Mouse (Mus musculus) midbrain, postnatal 0 days (tissue): ENCODE measurements at regions not wholly inside any gene's neighbourhood (a gene's known extent, or its start where the extent isn't known, plus 50 kb on each side); places are given as distances from the start of the nearest gene placed in this dataset.

ENCODE experiments used
- ATAC-seq: fragments of 200-750 bp; cut with Nextera tagmentation; 2 replicates; pipeline ENCODE4 v1.8.0; 2017; ENCODE audit warnings: moderate number of reproducible peaks, mild to moderate bottlenecking, moderate TSS enrichment, moderate library complexity; ENCODE audit not compliant: low FRiP score
- DNase-seq: peaks from one replicate; pipeline ENCODE4 v3.0.0-alpha.2; 2015; ENCODE audit warnings: low spot score
- H3K27ac ChIP-seq: fragments of 300-500 bp; sonication (generic); 2 replicates; pipeline ENCODE4 v1.5.1; 2014; ENCODE audit warnings: low read depth, mild to moderate bottlenecking, low read length, mixed read lengths
- H3K27me3 ChIP-seq: fragments of 300-500 bp; sonication (generic); 2 replicates; pipeline ENCODE4 v1.6.1; 2014; ENCODE audit warnings: low read length, control low read depth, mixed read lengths; ENCODE audit not compliant: insufficient read depth
- H3K36me3 ChIP-seq: fragments of 300-500 bp; sonication (generic); 2 replicates; pipeline ENCODE4 v1.6.1; 2014; ENCODE audit warnings: low read length, control low read depth, mixed read lengths; ENCODE audit not compliant: insufficient read depth
- H3K4me1 ChIP-seq: fragments of 300-500 bp; sonication (generic); 2 replicates; pipeline ENCODE4 v1.6.1; 2014; ENCODE audit warnings: mild to moderate bottlenecking, control low read depth, antibody characterized with exemption, low read length, mixed read lengths; ENCODE audit not compliant: insufficient read depth
- H3K4me2 ChIP-seq: fragments of 300-500 bp; sonication (generic); 2 replicates; pipeline ENCODE4 v1.6.1; 2014; ENCODE audit warnings: low read depth, mild to moderate bottlenecking, low read length, mixed read lengths; ENCODE audit not compliant: poor library complexity, severe bottlenecking
- H3K4me3 ChIP-seq: fragments of 300-500 bp; sonication (generic); 2 replicates; pipeline ENCODE4 v1.5.1; 2014; ENCODE audit warnings: low read depth, mild to moderate bottlenecking, low read length, moderate library complexity
- H3K9ac ChIP-seq: fragments of 300-500 bp; sonication (generic); replicated peaks from 2 replicates; pipeline ENCODE4 v1.6.1; 2014; ENCODE audit warnings: mild to moderate bottlenecking, low read length, moderate library complexity, mixed read lengths; ENCODE audit not compliant: poor library complexity, severe bottlenecking
- H3K9me3 ChIP-seq: fragments of 300-500 bp; sonication (generic); 2 replicates; pipeline ENCODE4 v1.6.1; 2016; ENCODE audit warnings: low read length, control low read depth
- CTCF ChIP-seq: IDR thresholded peaks from 2 replicates; pipeline ENCODE4 v1.5.1; 2016; ENCODE audit warnings: antibody characterized with exemption, mild to moderate bottlenecking
- WGBS: fragments of 180-500 bp; shearing (Covaris S2); extraction: QIAGEN DNeasy Blood & Tissue Kit; methylation state at CpG from one replicate; pipeline ENCODE4 v1.1.7; 2014; 5-methylcytosine and 5-hydroxymethylcytosine counted together

- no peak for ATAC-seq
- no peaks in the 10 kb centered on the region for H3K27me3 ChIP-seq
Measured at GRCm38 (mm10) chr1:92386752-92387151, 86.9 kb downstream of the Ndufa10 start.

GRCm38 (mm10) chr1:92384945-92385344 lies 88.7 kb downstream of the Ndufa10 start:
- ATAC-seq (no peak), DNase-seq (no peak)
- Histone ChIP-seq H3K9ac (no peak overlapping the region), H3K4me1 (no peaks in the 10 kb centered on the region), H3K4me2 (no peak overlapping the region), H3K36me3 (no peaks in the 10 kb centered on the region), H3K27ac (no peak overlapping the region), H3K9me3 (no peaks in the 10 kb centered on the region), H3K4me3 (no peak overlapping the region), H3K27me3 (no peaks in the 10 kb centered on the region)
- no peak for TF ChIP-seq CTCF

More at GRCm38 (mm10) chr1:92386752-92387151, 86.9 kb downstream of the Ndufa10 start:
- no peak for DNase-seq
- Histone ChIP-seq H3K4me3 (no peak overlapping the region), H3K4me1 (no peaks in the 10 kb centered on the region), H3K9ac (no peak overlapping the region), H3K4me2 (no peak overlapping the region), H3K36me3 (no peaks in the 10 kb centered on the region), H3K9me3 (no peaks in the 10 kb centered on the region), H3K27ac (no peak overlapping the region)
- no peak for TF ChIP-seq CTCF

DNA sequence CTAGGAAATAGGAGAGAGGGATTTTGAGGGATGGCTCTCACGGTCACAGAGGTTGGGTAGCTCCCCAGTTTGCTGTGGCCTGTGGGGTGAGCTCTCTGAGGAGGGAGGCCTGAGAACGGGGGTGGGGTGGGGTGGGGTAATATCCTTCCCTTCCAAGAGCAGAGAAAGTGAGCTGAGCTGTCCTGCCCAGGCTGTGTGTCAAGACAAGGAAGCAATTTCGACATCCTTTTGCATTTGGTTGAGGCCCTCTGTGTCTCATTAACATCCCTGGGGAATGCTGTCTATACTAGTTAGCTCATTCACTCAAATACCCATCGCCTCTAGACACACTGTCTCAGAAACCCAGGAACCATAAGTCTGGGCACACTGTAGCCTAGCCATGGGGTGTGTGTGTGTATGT lies 89.9 kb downstream of the Ndufa10 start:
- WGBS: 69% methylated on average over 4 of the region's 4 CpGs
- Histone ChIP-seq H3K27ac (no peak overlapping the region), H3K4me1 (0 out of 2 replicates have a peak, but pooled peaks cover 5% of the 10 kb centered on the region), H3K4me2 (no peak overlapping the region), H3K4me3 (no peak overlapping the region), H3K9ac (no peak overlapping the region), H3K9me3 (no peaks in the 10 kb centered on the region), H3K27me3 (no peaks in the 10 kb centered on the region), H3K36me3 (no peaks in the 10 kb centered on the region)
- ATAC-seq (no peak), DNase-seq (no peak)
- no peak for TF ChIP-seq CTCF

DNA sequence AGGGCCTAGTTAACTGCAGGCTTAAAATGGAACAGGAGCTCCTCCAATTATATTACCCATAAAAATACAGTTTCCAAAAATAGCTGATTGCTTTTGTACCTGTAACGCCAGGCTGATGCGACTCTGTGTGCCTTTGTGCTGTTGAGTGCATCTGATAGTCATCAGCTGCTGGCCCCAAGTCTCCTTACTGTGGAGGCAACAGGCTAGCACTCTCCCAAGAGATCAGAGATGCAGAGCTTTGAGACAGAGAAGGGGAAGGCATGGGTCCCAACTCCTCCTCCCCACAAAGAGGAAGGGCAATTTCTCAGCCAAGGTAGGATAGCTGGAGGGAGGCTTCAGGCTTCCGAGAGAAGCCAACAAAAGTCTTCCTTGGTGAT lies 94.2 kb downstream of the Ndufa10 start:
- TF ChIP-seq CTCF: no peak
- H3K4me3 ChIP-seq: no peak overlapping the region
- H3K4me1 ChIP-seq: 0 out of 2 replicates have a peak, but pooled peaks cover 5% of the 10 kb centered on the region
- H3K9ac ChIP-seq: no peak overlapping the region
- H3K4me2 ChIP-seq: no peak overlapping the region
- WGBS: 62% methylated on average over 3 of the region's 3 CpGs
- H3K27me3 ChIP-seq: no peaks in the 10 kb centered on the region
- ATAC-seq (no peak), DNase-seq (no peak)
- no peaks in the 10 kb centered on the region for H3K36me3 ChIP-seq
- peak overlapping the region; percentile 0; the same call in 1 of the 2 replicates for H3K27ac ChIP-seq
- H3K9me3 ChIP-seq: no peaks in the 10 kb centered on the region

GRCm38 (mm10) chr1:92378741-92379509 lies 94.7 kb downstream of the Ndufa10 start:
- 56% methylated on average over 8 of the region's 8 CpGs for WGBS
- H3K4me1 ChIP-seq: 0 out of 2 replicates have a peak, but pooled peaks cover 5% of the 10 kb centered on the region
- ATAC-seq: no peak
- peak overlapping the region; percentile 0; the same call in 1 of the 2 replicates for H3K27ac ChIP-seq
- no peak overlapping the region for H3K9ac ChIP-seq
- H3K9me3 ChIP-seq: no peaks in the 10 kb centered on the region
- no peaks in the 10 kb centered on the region for H3K36me3 ChIP-seq
- no peak for TF ChIP-seq CTCF
- no peak overlapping the region for H3K4me3 ChIP-seq
- no peak overlapping the region for H3K4me2 ChIP-seq
- DNase-seq: no peak
- H3K27me3 ChIP-seq: no peaks in the 10 kb centered on the region

DNA sequence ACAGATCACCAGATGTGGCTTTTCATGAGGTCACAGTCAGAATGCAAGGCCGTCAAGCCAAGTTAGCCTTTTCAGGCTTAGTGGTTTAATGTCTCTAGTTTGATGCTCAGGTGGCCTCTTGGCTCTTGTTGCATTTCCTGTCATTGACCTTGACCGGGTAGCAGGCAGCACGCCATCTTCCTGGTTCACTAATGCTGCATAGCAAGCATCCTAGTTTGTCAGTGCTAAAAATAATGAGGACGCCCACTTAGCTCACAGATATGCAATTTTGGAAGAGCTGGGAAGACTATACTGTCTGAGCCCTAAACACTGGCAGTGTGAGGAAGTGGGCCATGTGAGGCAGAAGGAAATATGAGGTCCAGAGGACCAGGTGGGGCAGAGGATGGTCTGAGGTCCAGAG lies 97.2 kb downstream of the Ndufa10 start:
- 88% methylated on average over 4 of the region's 4 CpGs for WGBS
- ATAC-seq (no peak), DNase-seq (no peak)
- no peak for TF ChIP-seq CTCF
- H3K4me2 ChIP-seq: no peak overlapping the region
- no peak overlapping the region for H3K9ac ChIP-seq
- no peaks in the 10 kb centered on the region for H3K9me3 ChIP-seq
- no peaks in the 10 kb centered on the region for H3K27me3 ChIP-seq
- H3K27ac ChIP-seq: no peak overlapping the region
- H3K36me3 ChIP-seq: no peaks in the 10 kb centered on the region
- no peak overlapping the region for H3K4me3 ChIP-seq
- peaks cover 15% of the 10 kb centered on the region for H3K4me1 ChIP-seq
